Mouse (Mus musculus) A20 (cell line): ENCODE results near the gene Bnc2.

ENCODE experiments used
- DNase-seq: peaks from one replicate; pipeline ENCODE4 v3.0.0-alpha.2; 2011; ENCODE audit warnings: low read depth, low spot score

Gene Bnc2

GRCm38 (mm10) chr4:84507551-84507950 is 167.5 kb downstream of the Bnc2 start:
- no peak for DNase-seq

- DNase-seq = no peak
Measured at GRCm38 (mm10) chr4:84502581-84503269, 172.3 kb downstream of the Bnc2 start.

GRCm38 (mm10) chr4:84500796-84501349 is 174.2 kb downstream of the Bnc2 start:
- DNase-seq = no peak

GRCm38 (mm10) chr4:84500259-84500658 is 174.8 kb downstream of the Bnc2 start:
- DNase-seq = no peak

- DNase-seq = no peak
Measured at GRCm38 (mm10) chr4:84498469-84498868, 176.6 kb downstream of the Bnc2 start.

GRCm38 (mm10) chr4:84488323-84488722 is 186.8 kb downstream of the Bnc2 start:
- no peak for DNase-seq

- no peak for DNase-seq
Measured at GRCm38 (mm10) chr4:84482680-84483079, 192.4 kb downstream of the Bnc2 start.

GRCm38 (mm10) chr4:84472643-84473042 is 202.4 kb downstream of the Bnc2 start:
- no peak for DNase-seq

- DNase-seq = no peak
Measured at GRCm38 (mm10) chr4:84470106-84470885, 204.8 kb downstream of the Bnc2 start.

- DNase-seq = no peak
Measured at GRCm38 (mm10) chr4:84469400-84469799, 205.7 kb downstream of the Bnc2 start.

- no peak for DNase-seq
Measured at GRCm38 (mm10) chr4:84467722-84468121, 207.4 kb downstream of the Bnc2 start.

GRCm38 (mm10) chr4:84458218-84458560 is 216.9 kb downstream of the Bnc2 start:
- no peak for DNase-seq

GRCm38 (mm10) chr4:84457512-84458217 is 217.4 kb downstream of the Bnc2 start:
- no peak for DNase-seq

- no peak for DNase-seq
Measured at GRCm38 (mm10) chr4:84456853-84457249, 218.2 kb downstream of the Bnc2 start.

- DNase-seq = no peak
Measured at GRCm38 (mm10) chr4:84456198-84456852, 218.8 kb downstream of the Bnc2 start.

GRCm38 (mm10) chr4:84454493-84454892 is 220.6 kb downstream of the Bnc2 start:
- DNase-seq = no peak

GRCm38 (mm10) chr4:84453586-84453985 is 221.5 kb downstream of the Bnc2 start:
- DNase-seq = no peak

GRCm38 (mm10) chr4:84452642-84453041 is 222.4 kb downstream of the Bnc2 start:
- no peak for DNase-seq

- no peak for DNase-seq
Measured at GRCm38 (mm10) chr4:84449246-84450005, 225.6 kb downstream of the Bnc2 start.

- no peak for DNase-seq
Measured at GRCm38 (mm10) chr4:84433324-84433723, 241.8 kb downstream of the Bnc2 start.
